Mouse (Mus musculus) ES-E14 (cell line): ENCODE data around the gene Cyp27b1.

Experiments
- HCFC1 ChIP-seq: IDR thresholded peaks from 2 replicates; pipeline ENCODE4 v1.6.1; 2012; ENCODE audit warnings: low read length, inconsistent platforms, borderline replicate concordance; ENCODE audit not compliant: insufficient read depth
- ZC3H11A ChIP-seq: IDR thresholded peaks from 2 replicates; pipeline ENCODE4 v1.6.1; 2012; ENCODE audit warnings: low read depth, mild to moderate bottlenecking, inconsistent platforms, low read length, borderline replicate concordance

DNA sequence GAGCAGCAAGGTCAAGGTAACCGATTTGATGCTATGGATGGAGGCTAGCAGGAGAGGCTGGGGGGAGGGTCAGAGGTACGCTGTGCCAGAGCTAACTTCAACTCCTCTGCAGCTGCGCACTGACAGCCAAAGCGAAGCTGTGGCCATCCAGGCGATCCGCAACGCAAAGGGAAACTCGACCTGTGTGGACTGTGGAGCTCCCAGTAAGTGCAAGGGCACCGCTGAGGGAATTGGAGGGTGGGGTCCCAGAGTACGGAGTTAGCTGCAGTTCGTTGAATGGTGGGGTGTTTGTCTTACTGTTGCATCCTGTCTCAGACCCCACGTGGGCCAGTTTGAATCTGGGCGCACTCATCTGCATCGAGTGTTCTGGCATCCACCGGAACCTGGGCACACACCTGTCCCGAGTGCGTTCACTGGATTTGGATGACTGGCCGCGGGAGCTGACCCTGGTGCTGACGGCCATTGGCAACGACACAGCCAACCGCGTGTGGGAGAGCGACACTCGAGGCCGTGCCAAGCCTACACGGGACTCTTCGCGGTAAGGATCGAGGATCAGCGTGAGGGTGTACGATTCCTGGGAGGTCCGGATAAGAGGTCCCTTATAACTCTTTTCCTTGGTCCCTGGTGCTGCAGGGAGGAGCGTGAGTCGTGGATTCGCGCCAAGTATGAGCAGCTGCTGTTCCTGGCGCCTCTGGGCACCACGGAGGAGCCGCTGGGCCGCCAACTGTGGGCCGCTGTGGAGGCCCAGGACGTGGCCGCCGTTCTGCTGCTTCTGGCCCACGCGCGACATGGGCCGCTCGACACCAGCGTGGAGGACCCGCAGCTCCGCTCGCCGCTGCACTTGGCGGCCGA, 42.7 kb downstream of the Cyp27b1 start:
- TF ChIP-seq ZC3H11A: no peak
- TF ChIP-seq HCFC1: no peak
